Mouse (Mus musculus) left cerebral cortex, postnatal 36 days (tissue): ENCODE results near the gene Gnmt. TPM values are rescaled to one million over a fixed set of nuclear protein-coding genes. Genes with fewer than 3 reads are reported as not detected.

ENCODE experiments used
- DNase-seq, 2 experiments: peaks; one replicate each; pipeline ENCODE4 v3.0.0; 2021 to 2022; ENCODE audit warnings: low spot score in 2 of 2, mixed read lengths in 1 of 2
- intact Hi-C: fragments of 180-260 bp; cut with DNase I; formaldehyde crosslinking; loops from one replicate; pipeline ENCODE4 v1.15.1; 2025
- total RNA-seq, 2 experiments: library from RNA; stranded (reverse); gene quantifications; 2 replicates each; pipeline ENCODE4 v1.2.3; 2021

Gene Gnmt
- total RNA-seq, 2 experiments from 2014 or later: 0.52 TPM

DNA sequence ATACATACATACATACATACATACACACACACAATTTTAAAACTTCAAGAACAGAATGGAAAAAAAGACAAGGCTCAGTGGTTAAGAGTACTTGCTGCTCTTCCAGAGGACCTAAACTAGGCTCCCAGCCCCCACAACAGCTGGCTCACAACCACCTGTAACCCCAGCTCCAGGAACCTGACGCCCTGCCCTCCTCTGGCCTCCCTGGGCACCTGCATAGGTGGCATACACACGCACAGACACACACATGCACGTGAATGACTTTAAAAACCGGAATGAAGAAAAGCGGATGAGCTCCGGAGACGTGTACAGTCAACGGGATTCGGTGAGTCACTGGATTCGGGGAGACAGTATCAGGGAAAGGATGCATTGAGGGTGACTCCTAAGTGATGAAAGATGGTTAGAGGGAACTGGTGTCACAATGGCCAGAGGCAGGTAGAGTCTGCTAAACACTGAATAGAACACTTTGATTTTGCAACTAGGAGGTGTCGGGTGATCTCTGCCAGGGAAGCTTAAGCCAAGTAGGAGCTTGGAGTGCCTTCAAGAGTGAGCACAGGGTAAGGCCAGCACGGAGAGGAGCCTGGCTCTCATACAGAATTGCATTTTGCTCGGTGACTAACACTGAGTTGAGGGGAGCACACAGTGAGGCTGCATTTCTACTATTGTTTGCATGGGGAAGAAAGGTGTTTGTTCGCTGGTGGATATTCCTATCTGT is 22.4 kb downstream of the Gnmt start:
- no peak for DNase-seq
- intact Hi-C loops: no loop called here

DNA sequence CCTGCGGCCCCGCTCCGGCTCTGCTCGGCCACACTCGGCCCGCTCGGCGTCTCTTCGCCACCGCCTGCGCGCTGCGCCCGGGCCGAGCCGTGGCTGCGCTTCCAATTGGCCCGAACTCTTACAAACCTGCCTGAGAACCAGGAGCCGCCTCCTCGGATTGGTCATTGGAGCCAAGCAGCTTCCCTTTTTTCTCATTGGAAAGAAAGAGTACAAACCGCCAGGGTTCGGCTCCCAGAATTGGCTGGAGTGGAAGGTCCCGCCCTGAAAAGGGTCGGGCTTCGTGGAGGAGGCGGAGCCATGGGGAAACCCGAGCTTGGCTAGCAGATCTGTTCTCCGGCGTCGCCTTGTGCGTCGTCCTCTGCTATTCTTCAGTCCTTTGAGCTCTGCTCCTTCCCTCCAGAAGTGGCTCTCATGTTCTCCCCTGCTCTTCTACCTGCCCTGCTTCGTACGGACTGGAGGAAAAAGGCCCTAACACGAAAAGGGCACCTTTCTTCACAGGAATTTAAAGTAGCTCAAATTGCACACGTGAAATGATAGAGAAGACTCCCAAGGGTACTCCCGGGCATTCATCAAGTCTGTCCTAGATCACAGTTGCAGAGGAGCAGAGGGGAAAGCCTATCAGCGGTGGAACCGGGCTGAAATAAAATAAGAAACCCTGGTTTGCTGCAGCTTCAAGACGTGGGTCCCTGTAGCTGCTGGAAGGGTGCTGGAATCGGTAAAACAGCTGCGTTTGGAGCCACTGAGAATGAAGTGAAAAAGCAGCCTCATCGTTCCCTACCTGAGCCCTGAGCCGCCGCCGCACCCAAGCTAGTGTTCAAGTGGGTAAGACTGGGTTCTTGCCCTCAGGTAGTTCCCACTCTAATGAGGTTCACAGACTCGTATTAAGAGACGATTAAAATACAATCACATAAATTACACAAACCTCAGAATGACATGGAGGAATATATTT is 23.8 kb downstream of the Gnmt start, which contains the start of gene Ppp2r5d:
TSS of gene Ppp2r5d (minus strand) at position 225 of the 949 bp plus-strand sequence.
- DNase-seq: peak; percentile 95 to 96
- intact Hi-C loops: no loop called here

DNA sequence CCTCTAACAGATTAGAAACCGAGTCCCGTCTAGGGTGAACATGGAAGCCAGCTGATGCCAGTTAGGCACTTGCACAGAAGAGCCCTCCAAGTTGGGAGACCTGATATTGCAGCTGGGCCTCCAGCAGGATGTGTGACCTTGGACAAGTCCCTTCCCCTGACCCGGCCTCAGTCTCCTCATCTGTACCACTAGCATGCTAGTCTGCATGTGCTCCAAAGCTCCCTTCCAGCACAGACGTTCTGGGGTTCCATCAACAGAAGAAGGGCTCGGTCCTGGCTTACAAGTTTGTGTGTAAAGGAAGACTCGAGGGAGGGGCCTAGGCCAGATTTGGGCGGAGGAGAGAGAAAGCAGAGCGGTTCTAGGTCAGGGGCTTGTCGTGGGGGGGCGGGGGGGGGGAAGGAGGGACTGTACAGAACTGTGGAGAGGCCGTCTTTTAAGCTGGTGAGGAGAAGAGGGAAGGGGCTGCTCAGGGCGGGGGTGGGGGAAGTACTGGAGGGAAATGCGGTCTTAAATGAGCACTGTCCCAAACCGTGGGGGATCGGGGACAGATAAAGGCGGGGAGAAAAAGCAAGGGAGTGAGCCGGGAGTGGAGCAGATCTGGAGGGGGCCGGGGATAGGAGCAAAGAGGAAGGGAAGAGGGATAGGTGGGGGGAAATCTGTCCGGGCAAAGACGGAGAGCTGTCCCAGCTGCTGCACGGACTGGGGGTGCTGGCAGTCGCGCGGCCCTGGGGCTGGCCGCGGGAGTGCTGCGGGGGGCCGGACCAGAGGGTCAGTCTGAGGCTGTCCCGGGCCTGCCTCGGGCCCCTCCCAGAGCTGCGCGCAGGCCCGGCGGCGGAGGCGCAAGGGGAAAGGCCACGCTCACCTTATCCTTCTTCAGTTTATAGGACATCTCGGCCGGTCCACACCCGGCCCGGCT is 24.7 kb downstream of the Gnmt start:
- intact Hi-C loops: no loop called here
- DNase-seq: no peak

- no peak for DNase-seq
- intact Hi-C loops: no loop called here
These were observed 26.5 kb downstream of the Gnmt start for GRCm38 (mm10) chr17:46702506-46702905.

GRCm38 (mm10) chr17:46702100-46702499 is 26.9 kb downstream of the Gnmt start:
- DNase-seq: no peak
- intact Hi-C loops: no loop called here

DNA sequence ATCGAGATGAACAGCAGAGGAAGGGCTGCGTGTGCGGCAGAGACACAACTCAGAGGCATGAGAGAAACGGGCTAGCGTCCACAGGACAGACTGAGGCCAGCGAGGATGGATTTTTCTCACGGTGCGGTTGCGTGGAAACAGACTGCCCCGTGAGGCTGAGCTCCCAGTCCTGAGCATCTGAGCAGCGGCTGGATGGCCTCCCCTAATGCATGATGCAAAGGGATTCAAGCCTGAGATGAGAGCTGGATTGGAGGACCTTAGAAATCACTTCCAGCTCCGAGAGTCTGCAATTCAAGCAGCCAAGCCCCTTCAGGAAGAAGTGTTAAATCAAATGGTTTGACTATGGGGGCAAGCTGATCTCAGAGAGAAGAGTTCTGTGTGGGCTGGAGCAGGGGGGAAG is 27.5 kb downstream of the Gnmt start:
- intact Hi-C loops: no loop called here
- no peak for DNase-seq

DNA sequence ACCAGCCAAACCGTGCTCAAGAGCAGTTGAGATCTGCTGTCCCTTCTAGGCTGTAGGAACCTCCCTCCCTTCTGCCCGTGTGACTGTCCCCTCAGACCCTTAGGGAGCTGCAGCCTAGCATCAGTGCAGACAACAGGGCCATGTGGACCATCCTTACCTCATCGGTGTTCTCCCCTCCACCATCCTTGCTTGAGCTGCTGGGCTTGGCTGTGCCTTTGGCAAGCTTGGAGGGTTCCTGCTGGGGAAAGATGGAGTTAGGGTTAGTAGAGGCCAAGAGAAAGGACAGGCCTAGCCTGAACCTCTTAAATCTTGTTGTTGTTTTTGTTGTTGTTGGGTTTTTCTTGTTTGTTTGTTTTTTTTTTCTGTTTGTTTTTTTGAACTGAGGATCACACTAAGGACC is 29.1 kb downstream of the Gnmt start:
- intact Hi-C loops: no loop called here
- DNase-seq: no peak

DNA sequence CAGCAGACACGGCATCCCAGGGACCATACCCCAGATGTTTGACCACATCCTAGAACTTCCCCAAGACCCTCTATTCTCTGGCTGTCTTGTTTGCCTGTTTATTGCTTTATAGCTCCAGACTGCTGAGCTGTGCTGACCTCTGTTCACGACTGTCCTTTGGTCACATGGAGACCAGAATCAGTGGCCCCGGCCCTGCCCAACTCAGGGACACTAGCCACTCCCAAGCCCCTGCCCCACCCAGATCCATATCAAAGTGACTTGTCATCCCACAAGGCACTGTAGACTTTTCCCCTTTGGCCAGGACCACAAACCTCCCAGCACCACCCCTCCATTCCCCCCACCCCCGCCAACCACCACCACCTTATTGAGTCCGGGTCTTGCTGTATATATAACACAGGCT is 29.7 kb downstream of the Gnmt start:
- intact Hi-C loops: no loop called here
- no peak for DNase-seq

- intact Hi-C loops: no loop called here
- no peak for DNase-seq
These were observed 30.5 kb downstream of the Gnmt start for GRCm38 (mm10) chr17:46698515-46698914.

- DNase-seq: no peak
- intact Hi-C loops: no loop called here
These were observed 34.4 kb downstream of the Gnmt start for GRCm38 (mm10) chr17:46694517-46695063.

- intact Hi-C loops: no loop called here
- no peak for DNase-seq
These were observed 37.6 kb downstream of the Gnmt start for GRCm38 (mm10) chr17:46691390-46691789.

DNA sequence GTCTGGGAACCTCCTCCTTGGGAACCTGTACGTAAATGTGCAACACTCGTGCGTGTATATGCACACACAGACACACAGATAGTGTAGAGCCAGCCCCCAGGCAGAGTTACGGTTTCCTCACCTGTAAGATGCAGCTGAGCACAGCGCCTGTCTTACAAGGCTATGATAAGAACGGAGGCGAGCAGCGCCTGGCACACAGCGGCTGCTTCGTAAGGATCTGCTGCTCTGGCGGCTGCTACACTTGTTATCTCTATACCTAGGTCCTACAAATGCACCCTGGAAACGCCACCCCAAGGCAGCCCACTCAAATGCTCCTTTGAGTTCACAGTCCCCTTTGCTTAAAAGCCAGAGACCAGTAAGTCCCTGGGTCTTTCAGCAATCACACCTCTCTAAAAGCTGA is 38.3 kb downstream of the Gnmt start:
- no peak for DNase-seq
- intact Hi-C loops: no loop called here

DNA sequence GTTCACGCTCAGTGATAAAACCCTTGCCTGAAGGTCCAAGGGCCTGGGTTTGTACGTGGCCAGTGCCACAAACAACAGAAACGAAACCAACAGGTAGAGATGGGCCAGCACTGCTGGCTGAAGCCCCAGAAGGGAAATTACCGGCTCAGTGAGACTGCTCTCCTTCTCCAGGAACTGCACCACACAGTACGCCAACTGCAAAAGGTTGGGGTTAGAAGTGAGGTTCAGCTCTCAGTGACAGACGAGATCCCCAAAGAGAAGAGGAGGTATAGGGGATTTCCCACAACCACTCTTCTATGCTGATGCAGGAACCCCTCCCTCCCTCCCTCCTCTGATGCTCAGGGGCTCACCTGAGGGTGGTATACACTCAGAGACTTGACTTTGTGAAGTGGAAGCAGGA is 43.1 kb downstream of the Gnmt start:
- intact Hi-C loops: no loop called here
- no peak for DNase-seq

DNA sequence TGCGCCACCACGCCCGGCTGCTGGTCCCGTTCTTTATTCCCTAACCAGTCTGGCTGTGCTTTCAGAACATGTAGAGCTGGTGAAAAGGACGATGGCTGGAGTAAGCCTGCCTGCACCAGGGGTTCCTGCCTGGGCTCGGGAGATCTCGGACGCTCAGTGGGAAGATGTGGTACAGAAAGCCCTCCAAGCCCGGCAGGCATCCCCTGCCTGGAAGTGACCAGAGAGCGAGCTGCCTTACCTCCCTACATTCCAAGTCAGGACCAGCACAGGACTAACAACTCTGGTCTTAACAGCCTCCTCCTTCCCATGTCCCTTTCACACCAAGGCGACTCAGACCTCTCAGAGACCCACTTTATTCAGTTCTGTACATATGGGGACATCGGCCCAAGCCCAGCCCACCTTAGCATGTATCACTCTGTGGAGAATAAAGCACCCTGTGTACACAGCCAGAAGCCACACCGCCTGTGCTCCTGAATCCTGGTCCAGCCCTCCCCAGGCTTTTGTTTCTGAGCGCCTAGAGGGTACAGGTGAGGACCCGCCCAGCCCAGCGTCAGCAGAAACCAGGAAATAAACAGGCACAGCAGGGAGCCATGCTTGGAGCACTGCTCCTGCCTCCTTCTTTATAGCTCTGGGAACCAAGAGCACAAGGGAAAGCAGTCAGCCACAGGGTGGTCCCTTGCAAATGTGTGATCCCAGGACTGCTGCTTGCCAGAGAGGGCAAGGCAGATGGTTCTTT is 46.1 kb downstream of the Gnmt start:
- intact Hi-C loops: no loop called here
- no peak for DNase-seq

- DNase-seq: no peak
These were observed 47.4 kb downstream of the Gnmt start for GRCm38 (mm10) chr17:46681466-46682118.

GRCm38 (mm10) chr17:46680760-46681373 is 48.1 kb downstream of the Gnmt start, which contains the start of gene Klhdc3:
Gene Klhdc3, minus strand, starts transcription at chr17:46680914.
- intact Hi-C loops: loop anchor here (2.0 kb wide), 1 partner anchor 34 kb away; the partner anchor contains the start of genes Klc4 and Mrpl2

More at GRCm38 (mm10) chr17:46681466-46682118, 47.4 kb downstream of the Gnmt start:
- intact Hi-C loops: loop anchor here (2.0 kb wide), 1 partner anchor 35 kb away; the partner anchor contains the start of genes Klc4 and Mrpl2

More at GRCm38 (mm10) chr17:46680760-46681373, 48.1 kb downstream of the Gnmt start, which contains the start of gene Klhdc3:
- DNase-seq: peak; percentile 96 to 97
